Mouse (Mus musculus) thymus, adult 2 months (tissue): ENCODE results near the gene Fry. TPM values are rescaled to one million over a fixed set of nuclear protein-coding genes. Genes with fewer than 3 reads are reported as not detected.

ENCODE experiments used
- DNase-seq: peaks from one replicate; pipeline ENCODE4 v3.0.0; 2021
- H3K27ac ChIP-seq: fragments of 200-500 bp; 2 replicates; pipeline ENCODE4 v1.5.1; 2012; ENCODE audit warnings: low read length, control low read depth; ENCODE audit not compliant: control insufficient read depth, insufficient read depth
- H3K27me3 ChIP-seq: fragments of 200-500 bp; 2 replicates; pipeline ENCODE4 v1.6.1; 2012; ENCODE audit warnings: mild to moderate bottlenecking, low read length, moderate library complexity, mixed read lengths; ENCODE audit not compliant: control insufficient read depth, insufficient read depth
- H3K36me3 ChIP-seq: fragments of 200-500 bp; 2 replicates; pipeline ENCODE4 v1.6.1; 2012; ENCODE audit warnings: mild to moderate bottlenecking, low read length, moderate library complexity; ENCODE audit not compliant: control insufficient read depth, insufficient read depth
- H3K4me1 ChIP-seq: fragments of 200-500 bp; replicated peaks from 2 replicates; pipeline ENCODE4 v1.6.1; 2012; ENCODE audit warnings: low read length; ENCODE audit not compliant: control insufficient read depth, insufficient read depth
- H3K4me3 ChIP-seq: fragments of 200-500 bp; 2 replicates; pipeline ENCODE4 v1.5.1; 2012; ENCODE audit warnings: mild to moderate bottlenecking, low read length, control low read depth, moderate library complexity; ENCODE audit not compliant: control insufficient read depth, insufficient read depth
- CTCF ChIP-seq: fragments of 200-500 bp; IDR thresholded peaks from 2 replicates; pipeline ENCODE4 v1.5.1; 2012; ENCODE audit warnings: mild to moderate bottlenecking, control low read depth, low read length, moderate library complexity, borderline replicate concordance; ENCODE audit not compliant: control insufficient read depth, poor library complexity, insufficient read depth; ENCODE audit errors: extremely low read depth
- POLR2A ChIP-seq: fragments of 200-500 bp; IDR thresholded peaks from 2 replicates; pipeline ENCODE4 v1.6.1; 2012; ENCODE audit warnings: mild to moderate bottlenecking, low read length, control low read depth, moderate library complexity; ENCODE audit not compliant: control insufficient read depth, poor library complexity, insufficient read depth; ENCODE audit errors: extremely low read depth
- WGBS: fragments of 180-500 bp; shearing (Covaris S2); methylation state at CpG from one replicate; pipeline ENCODE4 v1.1.7; 2018; 5-methylcytosine and 5-hydroxymethylcytosine counted together
- polyA plus RNA-seq: library from polyadenylated mRNA; depleted of rRNA; stranded (reverse); fragments of >200 nt; gene quantifications from 2 replicates; pipeline ENCODE4 v1.2.3, GENCODE M21; 2012

Gene Fry
- polyA plus RNA-seq, 1 experiment: 9.8 TPM

- H3K36me3 ChIP-seq: no peaks in the 10 kb centered on the region
- no peak overlapping the region for H3K4me3 ChIP-seq
- no peak for DNase-seq
- no peak overlapping the region for H3K27ac ChIP-seq
- TF ChIP-seq CTCF: no peak
- TF ChIP-seq POLR2A: no peak
- H3K27me3 ChIP-seq: no peaks in the 10 kb centered on the region
- WGBS: 97% methylated on average over 7 of the region's 7 CpGs
- no peaks in the 10 kb centered on the region for H3K4me1 ChIP-seq
Observed at GRCm38 (mm10) chr5:150337696-150338095, 219.3 kb downstream of the Fry start.

DNA sequence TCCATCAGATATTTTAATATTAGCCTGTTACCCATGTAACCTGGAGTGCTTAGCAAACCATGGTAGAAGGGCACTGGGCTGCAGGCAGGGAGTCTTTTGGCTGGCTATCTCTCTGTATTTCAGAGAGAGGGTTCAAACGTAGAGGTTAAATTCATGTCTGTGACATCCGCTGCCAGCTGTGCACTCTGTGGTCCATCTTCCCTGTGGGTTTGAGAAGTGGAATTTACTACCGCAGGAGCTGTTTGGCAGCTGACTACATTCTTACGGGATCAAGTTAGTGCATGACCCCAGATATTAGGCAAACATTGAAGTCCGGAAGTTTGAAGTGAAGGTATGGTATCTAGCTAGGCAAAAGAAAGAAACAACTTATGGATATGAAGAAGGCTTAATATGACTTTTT lies 222.5 kb downstream of the Fry start:
- Histone ChIP-seq H3K27me3 (no peaks in the 10 kb centered on the region), H3K27ac (no peak overlapping the region), H3K36me3 (no peaks in the 10 kb centered on the region), H3K4me1 (no peaks in the 10 kb centered on the region), H3K4me3 (no peak overlapping the region)
- WGBS: 95% methylated on average over 5 of the region's 5 CpGs
- DNase-seq: no peak
- no peak for TF ChIP-seq POLR2A
- TF ChIP-seq CTCF: no peak

GRCm38 (mm10) chr5:150342139-150342538 lies 223.7 kb downstream of the Fry start:
- no peak for TF ChIP-seq POLR2A
- no peak for TF ChIP-seq CTCF
- H3K4me1 ChIP-seq: no peaks in the 10 kb centered on the region
- no peaks in the 10 kb centered on the region for H3K36me3 ChIP-seq
- H3K4me3 ChIP-seq: no peak overlapping the region
- no peak overlapping the region for H3K27ac ChIP-seq
- no peak for DNase-seq
- 93% methylated on average over 3 of the region's 3 CpGs for WGBS
- H3K27me3 ChIP-seq: no peaks in the 10 kb centered on the region

DNA sequence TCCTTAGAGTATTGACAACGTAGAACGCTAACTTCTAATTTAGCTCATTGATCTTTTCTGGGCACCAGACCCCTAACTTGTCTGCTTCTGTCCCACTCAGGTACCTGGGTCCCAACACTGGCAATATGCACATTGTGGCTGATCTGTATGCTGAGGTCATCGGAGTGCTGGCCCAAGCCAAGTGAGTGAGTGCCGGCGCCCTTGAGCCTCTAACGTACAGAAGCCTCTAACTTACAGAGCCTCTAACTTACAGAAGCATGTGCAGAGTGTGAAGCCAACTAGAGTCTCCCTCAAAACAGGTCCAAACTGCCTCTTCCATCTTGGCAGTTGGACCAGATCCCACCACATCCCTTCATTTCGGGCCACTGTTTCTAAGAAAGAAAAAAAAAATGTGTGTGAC lies 227.5 kb downstream of the Fry start:
- no peak overlapping the region for H3K27ac ChIP-seq
- no peaks in the 10 kb centered on the region for H3K36me3 ChIP-seq
- no peak overlapping the region for H3K4me3 ChIP-seq
- no peak for DNase-seq
- no peaks in the 10 kb centered on the region for H3K4me1 ChIP-seq
- no peaks in the 10 kb centered on the region for H3K27me3 ChIP-seq
- WGBS: 98% methylated on average over 7 of the region's 7 CpGs
- TF ChIP-seq POLR2A: no peak
- no peak for TF ChIP-seq CTCF

DNA sequence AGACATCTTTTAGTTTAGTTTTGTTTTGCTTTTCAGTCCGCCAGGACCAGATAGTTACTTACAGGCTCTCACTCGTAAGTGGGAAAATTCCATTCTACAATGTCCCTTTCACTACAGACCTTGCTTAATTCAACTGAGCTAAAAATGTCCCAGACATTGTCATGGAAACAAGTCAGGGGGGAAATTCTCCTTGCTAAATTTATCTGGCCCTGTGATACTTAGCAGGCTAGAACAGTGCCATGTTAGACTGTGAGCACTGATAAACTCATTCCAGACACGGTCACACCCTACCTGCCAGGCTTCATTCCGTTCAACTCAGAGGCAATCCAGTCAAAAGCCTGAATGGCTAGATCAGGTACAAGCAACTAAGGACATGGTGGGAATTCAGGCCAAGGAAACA lies 227.9 kb downstream of the Fry start:
- no peak overlapping the region for H3K27ac ChIP-seq
- no peak for DNase-seq
- 95% methylated on average over 4 of the region's 4 CpGs for WGBS

DNA sequence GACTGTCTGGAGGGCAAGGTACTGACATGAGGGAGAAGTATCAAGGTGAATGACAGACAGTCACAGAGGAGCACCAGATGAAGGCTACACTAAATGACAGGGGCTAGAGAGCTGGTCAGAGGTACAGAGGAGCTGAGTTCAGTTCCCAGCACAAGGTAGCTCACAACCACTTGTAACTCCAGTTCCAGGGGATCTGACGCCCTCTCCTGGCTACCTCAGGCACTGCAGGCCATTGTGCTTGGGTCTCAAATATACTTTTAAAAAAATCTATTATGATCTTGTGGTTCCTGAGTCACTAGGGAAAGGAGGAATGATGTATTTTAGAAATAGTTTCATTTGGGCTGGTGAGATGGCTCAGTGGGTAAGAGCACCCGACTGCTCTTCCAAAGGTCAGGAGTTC lies 229.4 kb downstream of the Fry start:
- 97% methylated on average over 2 of the region's 2 CpGs for WGBS
- no peak overlapping the region for H3K4me3 ChIP-seq

More for the DNA sequence above, 227.9 kb downstream of the Fry start:
- H3K4me1 ChIP-seq: no peaks in the 10 kb centered on the region
- TF ChIP-seq POLR2A (no peak), CTCF (no peak)
- no peak overlapping the region for H3K4me3 ChIP-seq
- H3K27me3 ChIP-seq: no peaks in the 10 kb centered on the region
- no peaks in the 10 kb centered on the region for H3K36me3 ChIP-seq

DNA sequence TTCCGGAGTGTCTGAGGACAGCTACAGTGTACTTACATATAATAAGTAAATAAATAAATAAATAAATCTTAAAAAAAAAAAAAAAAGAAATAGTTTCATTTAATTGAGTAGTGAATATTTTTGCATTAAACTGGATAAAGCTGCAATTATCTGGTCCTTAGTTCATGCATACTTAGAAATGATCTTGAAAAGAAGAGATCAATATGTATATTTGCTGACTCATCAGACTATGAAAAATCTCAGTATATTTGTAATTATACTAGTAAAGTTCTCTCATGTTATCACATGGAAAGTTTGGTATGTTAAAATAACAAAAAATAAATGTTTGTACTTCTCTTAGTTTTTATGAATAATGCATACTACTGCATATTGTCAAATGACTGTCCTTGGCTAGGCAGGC lies 229.9 kb downstream of the Fry start:
- H3K27me3 ChIP-seq: no peaks in the 10 kb centered on the region

More for the DNA sequence above, 229.4 kb downstream of the Fry start:
- Histone ChIP-seq H3K27ac (no peak overlapping the region), H3K27me3 (no peaks in the 10 kb centered on the region), H3K4me1 (no peaks in the 10 kb centered on the region), H3K36me3 (no peaks in the 10 kb centered on the region)
- DNase-seq: no peak
- TF ChIP-seq POLR2A: no peak
- TF ChIP-seq CTCF: no peak

More for the DNA sequence above, 229.9 kb downstream of the Fry start:
- 100% methylated on average over 1 of the region's 1 CpGs for WGBS
- DNase-seq: no peak
- Histone ChIP-seq H3K4me3 (no peak overlapping the region), H3K27ac (no peak overlapping the region), H3K36me3 (no peaks in the 10 kb centered on the region), H3K4me1 (no peaks in the 10 kb centered on the region)
- TF ChIP-seq CTCF: no peak
- TF ChIP-seq POLR2A: no peak
